Mouse (Mus musculus) kidney, adult 2 months (tissue): ENCODE measurements at regions not wholly inside any gene's neighbourhood (a gene's known extent, or its start where the extent isn't known, plus 50 kb on each side); places are given as distances from the start of the nearest gene placed in this dataset.

Source experiments
- DNase-seq: peaks from one replicate; pipeline ENCODE4 v3.0.0; 2021
- H3K27ac ChIP-seq: fragments of 200-500 bp; 2 replicates; pipeline ENCODE4 v1.5.1; 2012; ENCODE audit warnings: low read depth, low read length, control low read depth, inconsistent platforms; ENCODE audit not compliant: insufficient read depth
- H3K27me3 ChIP-seq: fragments of 200-500 bp; replicated peaks from 2 replicates; pipeline ENCODE4 v1.6.1; 2012; ENCODE audit warnings: mild to moderate bottlenecking, moderate library complexity, low read length, inconsistent platforms; ENCODE audit not compliant: control insufficient read depth, insufficient read depth
- H3K36me3 ChIP-seq: fragments of 200-500 bp; 2 replicates; pipeline ENCODE4 v1.6.1; 2012; ENCODE audit warnings: mild to moderate bottlenecking, moderate library complexity, low read length, inconsistent platforms; ENCODE audit not compliant: control insufficient read depth, insufficient read depth
- H3K4me1 ChIP-seq: fragments of 200-500 bp; 2 replicates; pipeline ENCODE4 v1.6.1; 2011; ENCODE audit warnings: low read length; ENCODE audit not compliant: control insufficient read depth, insufficient read depth
- H3K4me3 ChIP-seq: fragments of 200-500 bp; 2 replicates; pipeline ENCODE4 v1.5.1; 2011; ENCODE audit warnings: mild to moderate bottlenecking, low read depth, low read length, control low read depth; ENCODE audit not compliant: insufficient read depth
- CTCF ChIP-seq: fragments of 200-500 bp; conservative IDR thresholded peaks from 2 replicates; pipeline ENCODE4 v1.5.1; 2011; ENCODE audit warnings: low read depth, mild to moderate bottlenecking, control low read depth, low read length, moderate library complexity, mixed read lengths; ENCODE audit not compliant: insufficient read depth, insufficient read length
- POLR2A ChIP-seq: fragments of 200-500 bp; IDR thresholded peaks from one replicate; pipeline ENCODE4 v1.6.1; 2011; ENCODE audit warnings: low read depth, low read length, control low read depth
- WGBS: fragments of 180-500 bp; shearing (Covaris S2); methylation state at CpG from one replicate; pipeline ENCODE4 v1.1.7; 2018; 5-methylcytosine and 5-hydroxymethylcytosine counted together

DNA sequence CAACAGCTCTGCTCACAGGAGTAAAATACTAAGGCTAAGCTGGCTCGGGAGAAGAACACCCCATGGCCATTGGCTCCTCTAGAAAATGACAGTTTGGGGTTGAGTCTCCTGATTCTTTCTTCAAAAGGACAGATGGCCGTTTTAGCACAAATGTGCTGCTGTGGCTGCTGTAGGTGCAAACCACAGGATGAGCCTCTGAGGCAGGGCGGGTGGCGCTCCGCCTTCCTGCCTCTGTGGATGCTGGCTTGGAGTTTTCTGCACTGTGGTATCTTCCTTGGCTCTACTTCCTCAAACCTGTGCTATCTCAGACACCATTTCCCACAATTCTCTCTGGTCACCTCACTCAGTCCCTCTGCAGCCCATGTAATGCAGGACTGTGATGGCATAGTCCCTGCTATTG lies 317.8 kb upstream of the Prickle1 start:
- no peak for DNase-seq

GRCm38 (mm10) chr15:93913041-93913440 lies 317.4 kb upstream of the Prickle1 start:
- WGBS: 59% methylated on average over 7 of the region's 7 CpGs
- H3K27me3 ChIP-seq: no peaks in the 10 kb centered on the region; the same call in 1 of the 2 replicates

More for the DNA sequence above, 317.8 kb upstream of the Prickle1 start:
- Histone ChIP-seq H3K4me3 (no peak overlapping the region), H3K27ac (no peak overlapping the region), H3K4me1 (no peaks in the 10 kb centered on the region), H3K27me3 (no peaks in the 10 kb centered on the region; the same call in 1 of the 2 replicates), H3K36me3 (no peaks in the 10 kb centered on the region)
- 76% methylated on average over 5 of the region's 5 CpGs for WGBS
- TF ChIP-seq CTCF (no peak), POLR2A (no peak)

DNA sequence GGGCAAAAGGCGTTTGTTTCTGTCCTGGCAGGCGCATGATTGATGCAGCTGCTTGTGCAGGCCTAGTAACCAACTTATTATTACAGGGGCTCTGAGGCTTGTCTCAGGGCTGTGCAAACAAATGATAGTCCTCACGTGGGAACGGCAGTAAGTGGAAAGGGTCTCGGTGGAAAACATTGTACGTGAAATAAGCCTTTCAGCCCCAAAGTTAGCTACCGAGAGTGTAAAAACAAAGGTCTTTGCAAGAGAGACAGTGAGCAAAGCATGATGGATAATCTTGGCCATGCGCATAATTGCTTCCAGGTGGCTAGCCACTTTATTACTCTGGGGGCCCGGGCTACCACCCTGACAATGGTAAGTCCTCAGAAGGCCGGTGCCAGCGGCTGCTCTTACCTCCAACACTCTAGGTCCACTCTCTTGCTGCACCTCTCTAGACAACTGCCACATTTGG lies 315.3 kb upstream of the Prickle1 start:
- H3K4me1 ChIP-seq: no peaks in the 10 kb centered on the region
- no peaks in the 10 kb centered on the region; the same call in 1 of the 2 replicates for H3K27me3 ChIP-seq
- no peak for DNase-seq
- no peak for TF ChIP-seq POLR2A
- TF ChIP-seq CTCF: no peak
- H3K36me3 ChIP-seq: no peaks in the 10 kb centered on the region
- WGBS: 54% methylated on average over 11 of the region's 11 CpGs
- H3K27ac ChIP-seq: no peak overlapping the region
- H3K4me3 ChIP-seq: no peak overlapping the region

More at GRCm38 (mm10) chr15:93913041-93913440, 317.4 kb upstream of the Prickle1 start:
- H3K4me1 ChIP-seq: no peaks in the 10 kb centered on the region
- H3K36me3 ChIP-seq: no peaks in the 10 kb centered on the region
- H3K27ac ChIP-seq: no peak overlapping the region
- TF ChIP-seq POLR2A: no peak
- TF ChIP-seq CTCF: no peak
- no peak overlapping the region for H3K4me3 ChIP-seq
- no peak for DNase-seq

- H3K36me3 ChIP-seq: no peaks in the 10 kb centered on the region
- no peak overlapping the region for H3K4me3 ChIP-seq
- H3K27me3 ChIP-seq: no peaks in the 10 kb centered on the region
- no peaks in the 10 kb centered on the region for H3K4me1 ChIP-seq
- 84% methylated on average over 3 of the region's 3 CpGs for WGBS
- no peak overlapping the region for H3K27ac ChIP-seq
- TF ChIP-seq POLR2A (no peak), CTCF (no peak)
- no peak for DNase-seq
Observed at GRCm38 (mm10) chr15:93910158-93910557, 314.5 kb upstream of the Prickle1 start.

DNA sequence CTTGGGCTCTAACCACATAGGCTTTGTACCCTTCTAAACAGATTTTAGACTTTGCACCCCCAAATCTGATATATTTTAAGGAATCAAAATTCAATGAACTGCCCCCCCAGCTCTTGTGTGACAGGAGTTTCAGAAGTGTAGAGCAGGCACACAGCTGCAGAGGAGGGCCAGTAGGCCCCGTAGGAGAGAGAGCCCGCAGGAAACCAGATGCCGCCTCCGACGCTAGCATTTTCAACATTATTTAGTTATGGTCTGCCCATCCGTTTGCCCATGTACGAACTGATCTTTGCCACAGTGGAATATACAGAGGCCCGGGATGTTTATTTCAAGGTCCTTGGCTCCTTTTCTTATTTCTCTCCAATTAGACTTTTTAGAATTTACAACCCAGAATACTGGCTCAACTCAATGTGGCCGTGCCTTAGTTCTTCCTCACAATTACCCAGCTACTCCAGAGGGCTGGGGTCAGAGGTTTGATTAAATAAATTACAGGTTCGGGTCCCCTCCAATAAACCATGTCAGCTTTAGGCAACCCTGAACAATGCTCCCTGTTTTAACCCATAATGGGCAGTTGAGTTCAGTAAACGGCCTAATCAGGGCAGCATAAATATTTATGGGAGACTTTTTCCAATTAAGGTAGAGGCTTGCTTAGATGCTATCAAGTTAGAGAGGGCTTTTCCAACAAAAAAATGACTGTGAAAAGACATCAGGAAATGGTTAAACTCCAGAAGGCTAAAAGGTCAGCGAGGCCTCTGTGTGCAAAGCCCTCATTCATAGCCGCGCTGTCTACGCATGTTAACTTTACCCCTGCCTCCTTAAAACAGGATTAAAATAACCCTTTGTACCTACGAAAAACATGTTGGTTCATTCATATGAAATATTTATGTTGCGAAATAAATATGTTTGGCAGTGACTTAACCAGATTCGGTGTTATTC lies 308.2 kb upstream of the Prickle1 start:
- TF ChIP-seq POLR2A: no peak
- TF ChIP-seq CTCF: no peak
- no peak overlapping the region for H3K27ac ChIP-seq
- no peaks in the 10 kb centered on the region for H3K36me3 ChIP-seq
- no peaks in the 10 kb centered on the region for H3K27me3 ChIP-seq
- DNase-seq: no peak
- H3K4me3 ChIP-seq: no peak overlapping the region
- H3K4me1 ChIP-seq: no peaks in the 10 kb centered on the region
- 68% methylated on average over 18 of the region's 18 CpGs for WGBS

DNA sequence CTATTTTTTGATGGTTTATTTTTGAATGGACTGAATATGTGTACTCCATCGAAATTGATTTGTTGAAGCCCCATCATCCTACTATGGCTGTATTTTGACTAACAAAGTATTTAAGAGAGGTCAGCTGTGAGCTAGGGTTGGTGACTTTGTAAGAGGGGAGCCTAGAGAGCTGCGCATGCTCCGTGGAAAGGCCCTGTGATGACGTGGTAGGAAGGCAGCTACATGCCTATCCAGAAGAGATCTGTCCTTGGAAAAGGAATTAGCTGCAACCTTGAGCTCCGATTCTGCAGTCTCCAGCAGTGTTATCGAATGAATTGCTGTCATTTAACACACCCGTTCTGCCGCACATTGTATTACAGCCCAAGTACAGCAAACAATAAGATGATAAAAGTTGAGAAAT lies 287.1 kb upstream of the Prickle1 start:
- Histone ChIP-seq H3K27me3 (no peaks in the 10 kb centered on the region), H3K27ac (no peak overlapping the region), H3K4me3 (no peak overlapping the region), H3K36me3 (no peaks in the 10 kb centered on the region), H3K4me1 (no peaks in the 10 kb centered on the region)
- no peak for TF ChIP-seq POLR2A
- TF ChIP-seq CTCF: no peak
- DNase-seq: no peak
- 93% methylated on average over 8 of the region's 8 CpGs for WGBS

- Histone ChIP-seq H3K36me3 (no peaks in the 10 kb centered on the region), H3K27me3 (no peaks in the 10 kb centered on the region), H3K4me1 (no peaks in the 10 kb centered on the region), H3K27ac (no peak overlapping the region), H3K4me3 (no peak overlapping the region)
- TF ChIP-seq POLR2A: no peak
- TF ChIP-seq CTCF: no peak
- DNase-seq: no peak
Observed at GRCm38 (mm10) chr15:93881276-93881675, 285.6 kb upstream of the Prickle1 start.

- Histone ChIP-seq H3K27ac (no peak overlapping the region), H3K27me3 (no peaks in the 10 kb centered on the region), H3K36me3 (no peaks in the 10 kb centered on the region), H3K4me3 (no peak overlapping the region), H3K4me1 (no peaks in the 10 kb centered on the region)
- no peak for DNase-seq
- 92% methylated on average over 8 of the region's 8 CpGs for WGBS
- TF ChIP-seq POLR2A (no peak), CTCF (no peak)
Observed at GRCm38 (mm10) chr15:93880302-93880701, 284.6 kb upstream of the Prickle1 start.
